Mouse (Mus musculus): ENCODE data around the gene Cd8a. TPM values are rescaled to one million over a fixed set of nuclear protein-coding genes. Genes with fewer than 3 reads are reported as not detected.
"Not testable (repeated sequence)": the region's sequence is repeated elsewhere in the genome, so short reads cannot be mapped to it uniquely, and the experiment has no call there.

Cd8a gene
- total RNA-seq (2014; rRNA removed) (not detected in 2 replicates), polyA plus RNA-seq (2015; fragmentation: Nextera tagmentation; extraction: Ambion mirVana) (not detected in 2 replicates)

DNA sequence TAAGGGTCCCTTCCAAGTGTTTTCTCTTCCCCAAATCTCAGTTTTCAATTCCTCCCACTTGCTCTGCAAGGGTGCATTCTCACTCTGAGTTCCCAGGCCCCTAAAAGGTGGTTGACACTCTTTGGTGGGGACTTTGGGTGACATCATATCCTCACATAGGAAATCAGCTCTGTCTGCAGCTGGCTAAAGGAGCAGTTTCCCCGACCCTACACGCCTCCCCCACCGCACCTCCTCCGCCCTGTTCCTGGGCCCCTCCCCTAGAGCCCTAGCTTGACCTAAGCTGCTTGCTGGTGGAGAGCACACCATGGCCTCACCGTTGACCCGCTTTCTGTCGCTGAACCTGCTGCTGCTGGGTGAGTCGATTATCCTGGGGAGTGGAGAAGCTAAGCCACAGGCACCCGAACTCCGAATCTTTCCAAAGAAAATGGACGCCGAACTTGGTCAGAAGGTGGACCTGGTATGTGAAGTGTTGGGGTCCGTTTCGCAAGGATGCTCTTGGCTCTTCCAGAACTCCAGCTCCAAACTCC, at the start of gene Cd8a:
TSS of gene Cd8a (plus strand) at position 179 of the 527 bp plus-strand sequence.
- Histone ChIP-seq H3K9me3 (ENCODE audit: low read length) (no peaks in the 10 kb centered on the region), H3K4me1 (ENCODE audit: insufficient read depth, low read length) (no peaks in the 10 kb centered on the region), H3K27me3 (ENCODE audit: insufficient read depth, low read length) (no peaks in the 10 kb centered on the region), H3K36me3 (ENCODE audit: insufficient read depth, low read length) (no peaks in the 10 kb centered on the region), H3K9ac (replicated peaks; ENCODE audit: low read length, poor library complexity, severe bottlenecking) (no peak within 1 kb of the TSS), H3K4me3 (ENCODE audit: low read depth, low read length) (no peak within 1 kb of the TSS), H3K27ac (ENCODE audit: low read depth, low read length) (no peak within 1 kb of the TSS), H3K4me2 (ENCODE audit: low read depth, low read length, poor library complexity, severe bottlenecking) (no peak within 1 kb of the TSS)
- no peak for DNase-seq (ENCODE audit: low spot score)
- 79% methylated on average over 14 of the region's 14 CpGs for WGBS
- no peak for ATAC-seq (ENCODE audit: low FRiP score)
- TF ChIP-seq CTCF (IDR thresholded peaks at IDR 0.05) = no peak

DNA sequence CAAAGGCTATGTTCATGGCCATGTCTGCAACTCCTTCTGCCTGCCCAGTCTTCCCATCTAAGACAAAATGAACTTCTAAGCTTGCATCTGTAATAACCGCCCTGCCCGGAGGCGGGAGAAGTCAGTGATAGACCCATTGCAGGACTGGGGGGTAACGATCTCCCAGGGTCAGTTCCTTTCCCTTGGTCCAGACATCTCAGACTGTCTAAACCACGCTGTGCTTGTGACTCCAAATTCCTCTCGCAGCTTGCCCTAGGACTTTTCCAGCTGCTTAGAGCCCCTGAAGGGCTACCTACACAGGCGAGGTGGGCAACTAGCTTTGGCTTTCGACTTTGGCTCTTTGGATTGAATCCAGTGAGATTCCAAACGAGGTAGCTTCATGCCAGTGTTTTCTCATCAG, 48.4 kb upstream of the Cd8a start:
- Histone ChIP-seq H3K36me3 (ENCODE audit: insufficient read depth, low read length) (no peaks in the 10 kb centered on the region), H3K9me3 (ENCODE audit: low read length) (no peaks in the 10 kb centered on the region), H3K4me1 (ENCODE audit: insufficient read depth, low read length) (no peaks in the 10 kb centered on the region), H3K27me3 (ENCODE audit: insufficient read depth, low read length) (no peaks in the 10 kb centered on the region), H3K9ac (replicated peaks; ENCODE audit: low read length, poor library complexity, severe bottlenecking) (no peak overlapping the region), H3K4me2 (ENCODE audit: low read depth, low read length, poor library complexity, severe bottlenecking) (no peak overlapping the region), H3K27ac (ENCODE audit: low read depth, low read length) (no peak overlapping the region), H3K4me3 (ENCODE audit: low read depth, low read length) (no peak overlapping the region)
- ATAC-seq (ENCODE audit: low FRiP score) (no peak), DNase-seq (ENCODE audit: low spot score) (no peak)
- no peak for TF ChIP-seq CTCF (IDR thresholded peaks at IDR 0.05)
- 91% methylated on average over 9 of the region's 9 CpGs for WGBS

DNA sequence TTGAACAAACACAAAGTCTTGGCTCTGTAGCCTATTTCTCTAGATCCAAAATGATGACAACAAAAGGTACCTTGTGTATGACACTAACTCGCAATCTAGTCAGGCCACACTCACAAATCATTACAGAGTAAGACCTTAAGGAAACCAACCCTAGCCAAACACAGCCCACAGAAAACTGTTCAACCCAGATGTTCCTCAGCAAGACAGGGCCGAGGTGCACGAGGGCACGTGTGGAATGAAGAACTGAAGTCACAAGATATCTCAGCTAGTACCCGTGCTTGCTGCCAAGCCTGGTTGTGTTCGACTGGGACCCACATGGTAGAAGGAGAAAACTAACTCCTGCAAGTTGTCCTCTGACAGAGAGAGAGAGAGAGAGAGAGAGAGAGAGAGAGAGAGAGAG, 43.3 kb upstream of the Cd8a start:
- Histone ChIP-seq H3K4me2 (ENCODE audit: low read depth, low read length, poor library complexity, severe bottlenecking) (no peak overlapping the region), H3K36me3 (ENCODE audit: insufficient read depth, low read length) (no peaks in the 10 kb centered on the region), H3K27ac (ENCODE audit: low read depth, low read length) (no peak overlapping the region), H3K4me3 (ENCODE audit: low read depth, low read length) (no peak overlapping the region), H3K27me3 (ENCODE audit: insufficient read depth, low read length) (no peaks in the 10 kb centered on the region), H3K9ac (replicated peaks; ENCODE audit: low read length, poor library complexity, severe bottlenecking) (no peak overlapping the region), H3K9me3 (ENCODE audit: low read length) (no peaks in the 10 kb centered on the region), H3K4me1 (ENCODE audit: insufficient read depth, low read length) (no peaks in the 10 kb centered on the region)
- no peak for DNase-seq (ENCODE audit: low spot score)
- no peak for ATAC-seq (ENCODE audit: low FRiP score)
- 92% methylated on average over 6 of the region's 6 CpGs for WGBS
- no peak for TF ChIP-seq CTCF (IDR thresholded peaks at IDR 0.05)

DNA sequence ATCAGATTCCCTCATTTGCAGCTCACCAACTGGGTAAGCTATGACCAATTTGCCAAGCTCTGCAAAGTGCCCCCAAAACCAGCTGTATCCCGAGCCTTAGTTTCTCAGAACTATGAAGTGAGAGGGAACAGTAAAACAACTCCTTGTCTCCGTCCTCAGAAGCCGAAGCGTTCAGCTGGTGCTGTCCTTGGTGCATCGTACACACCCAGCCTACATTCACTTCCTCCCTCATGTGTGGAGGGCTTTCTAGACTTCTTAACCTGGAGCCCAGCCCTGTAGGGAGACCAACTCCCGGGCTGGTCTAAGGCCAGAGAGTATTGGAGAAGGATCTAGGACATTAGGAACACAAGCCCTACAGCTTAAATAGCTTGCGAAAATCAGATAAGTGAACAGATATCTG, 42.7 kb upstream of the Cd8a start:
- no peak overlapping the region for H3K4me2 ChIP-seq (ENCODE audit: low read depth, low read length, poor library complexity, severe bottlenecking)
- ATAC-seq (ENCODE audit: low FRiP score) (no peak), DNase-seq (ENCODE audit: low spot score) (no peak)
- H3K9me3 ChIP-seq (ENCODE audit: low read length) = no peaks in the 10 kb centered on the region
- no peak overlapping the region for H3K9ac ChIP-seq (replicated peaks; ENCODE audit: low read length, poor library complexity, severe bottlenecking)
- no peaks in the 10 kb centered on the region for H3K27me3 ChIP-seq (ENCODE audit: insufficient read depth, low read length)
- H3K4me1 ChIP-seq (ENCODE audit: insufficient read depth, low read length) = no peaks in the 10 kb centered on the region
- H3K36me3 ChIP-seq (ENCODE audit: insufficient read depth, low read length) = no peaks in the 10 kb centered on the region
- TF ChIP-seq CTCF (IDR thresholded peaks at IDR 0.05) = no peak
- no peak overlapping the region for H3K4me3 ChIP-seq (ENCODE audit: low read depth, low read length)
- no peak overlapping the region for H3K27ac ChIP-seq (ENCODE audit: low read depth, low read length)
- WGBS = 86% methylated on average over 7 of the region's 7 CpGs

DNA sequence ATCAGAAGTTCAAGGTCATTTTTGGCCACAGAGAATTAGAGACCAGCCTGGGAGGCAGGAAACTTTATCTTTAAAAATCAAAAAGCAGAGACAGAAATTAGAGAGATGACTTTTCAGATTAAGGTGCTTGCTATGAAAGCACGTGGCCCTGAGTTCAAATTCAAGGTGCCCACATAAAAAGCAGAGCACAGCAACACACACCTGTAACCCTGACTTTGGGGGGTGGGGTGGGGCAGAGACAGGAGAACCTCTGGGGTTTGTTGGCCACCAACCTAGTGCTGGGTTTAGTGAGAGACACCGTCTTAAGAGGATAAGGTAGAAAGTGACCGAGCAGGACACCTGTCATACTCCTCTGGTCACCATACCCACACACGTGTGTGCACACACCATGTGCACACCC, 41.7 kb upstream of the Cd8a start:
- 97% methylated on average over 2 of the region's 4 CpGs for WGBS
- not testable (repeated sequence) for H3K27ac ChIP-seq (ENCODE audit: low read depth, low read length); H3K36me3 ChIP-seq (ENCODE audit: insufficient read depth, low read length); H3K4me3 ChIP-seq (ENCODE audit: low read depth, low read length); DNase-seq (ENCODE audit: low spot score); H3K4me2 ChIP-seq (ENCODE audit: low read depth, low read length, poor library complexity, severe bottlenecking); H3K9me3 ChIP-seq (ENCODE audit: low read length); ATAC-seq (ENCODE audit: low FRiP score); H3K9ac ChIP-seq (replicated peaks; ENCODE audit: low read length, poor library complexity, severe bottlenecking); H3K4me1 ChIP-seq (ENCODE audit: insufficient read depth, low read length); H3K27me3 ChIP-seq (ENCODE audit: insufficient read depth, low read length)

DNA sequence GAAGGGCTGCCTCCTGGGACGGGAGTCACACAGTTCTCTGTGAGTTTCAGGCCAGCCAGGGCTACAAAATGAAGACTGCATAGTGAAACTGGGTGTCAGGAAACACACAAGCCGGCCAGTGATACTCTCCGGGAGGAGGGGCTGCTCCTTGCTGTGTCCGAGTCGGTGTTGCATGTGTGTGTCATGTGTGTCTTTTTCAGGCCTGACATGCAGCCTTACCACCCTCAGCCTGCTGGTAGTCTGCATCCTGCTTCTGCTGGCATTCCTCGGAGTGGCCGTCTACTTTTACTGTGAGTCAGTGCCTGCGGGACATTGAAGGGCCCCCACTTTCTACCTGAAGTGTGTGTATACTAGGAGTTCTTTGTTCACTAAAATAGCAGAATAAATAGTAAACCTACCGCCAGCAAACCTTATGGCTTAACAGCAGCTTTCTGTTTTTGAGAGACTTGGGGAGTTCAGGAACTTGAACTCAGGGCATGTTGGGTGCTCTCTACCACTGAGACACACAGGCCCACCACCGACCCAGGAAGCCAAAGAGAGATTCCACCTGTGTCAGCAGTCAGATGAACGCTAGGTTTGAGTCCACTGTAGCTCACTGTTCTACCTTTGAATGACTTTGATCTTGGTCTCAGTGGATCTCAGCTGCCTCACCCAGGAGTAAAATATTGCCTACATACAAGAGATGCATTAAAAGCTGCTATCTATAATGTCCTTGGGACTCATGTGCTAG, 40.8 kb upstream of the Cd8a start:
- ATAC-seq (ENCODE audit: low FRiP score) = no peak
- 84% methylated on average over 11 of the region's 11 CpGs for WGBS
- Histone ChIP-seq H3K4me1 (ENCODE audit: insufficient read depth, low read length) (no peaks in the 10 kb centered on the region), H3K27ac (ENCODE audit: low read depth, low read length) (no peak overlapping the region), H3K9ac (replicated peaks; ENCODE audit: low read length, poor library complexity, severe bottlenecking) (no peak overlapping the region), H3K27me3 (ENCODE audit: insufficient read depth, low read length) (no peaks in the 10 kb centered on the region), H3K4me2 (ENCODE audit: low read depth, low read length, poor library complexity, severe bottlenecking) (no peak overlapping the region), H3K9me3 (ENCODE audit: low read length) (no peaks in the 10 kb centered on the region), H3K4me3 (ENCODE audit: low read depth, low read length) (no peak overlapping the region), H3K36me3 (ENCODE audit: insufficient read depth, low read length) (no peaks in the 10 kb centered on the region)
- TF ChIP-seq CTCF (IDR thresholded peaks at IDR 0.05) = no peak
- DNase-seq (ENCODE audit: low spot score) = no peak
